Mouse (Mus musculus) hindbrain, postnatal 0 days (tissue): ENCODE measurements around the gene Tbc1d2b. TPM values are rescaled to one million over a fixed set of nuclear protein-coding genes. Genes with fewer than 3 reads are reported as not detected.

Source experiments
- ATAC-seq: fragments of 200-750 bp; cut with Nextera tagmentation; 2 replicates; pipeline ENCODE4 v1.8.0; 2017; ENCODE audit warnings: mild to moderate bottlenecking, moderate TSS enrichment, moderate library complexity
- DNase-seq: peaks from one replicate; pipeline ENCODE4 v3.0.0-alpha.2; 2015; ENCODE audit warnings: low spot score
- H3K27ac ChIP-seq: fragments of 300-500 bp; sonication (generic); 2 replicates; pipeline ENCODE4 v1.5.1; 2014; ENCODE audit warnings: mild to moderate bottlenecking
- H3K27me3 ChIP-seq: fragments of 300-500 bp; sonication (generic); 2 replicates; pipeline ENCODE4 v1.6.1; 2014; ENCODE audit warnings: low read length, mixed read lengths; ENCODE audit not compliant: insufficient read depth
- H3K36me3 ChIP-seq: fragments of 300-500 bp; sonication (generic); 2 replicates; pipeline ENCODE4 v1.6.1; 2014; ENCODE audit warnings: low read length, mixed read lengths; ENCODE audit not compliant: insufficient read depth
- H3K4me1 ChIP-seq: fragments of 300-500 bp; sonication (generic); 2 replicates; pipeline ENCODE4 v1.6.1; 2014; ENCODE audit warnings: antibody characterized with exemption, low read length, mixed read lengths; ENCODE audit not compliant: insufficient read depth
- H3K4me2 ChIP-seq: fragments of 300-500 bp; sonication (generic); 2 replicates; pipeline ENCODE4 v1.6.1; 2014; ENCODE audit warnings: low read depth, mild to moderate bottlenecking, low read length, moderate library complexity, mixed read lengths
- H3K4me3 ChIP-seq: fragments of 300-500 bp; sonication (generic); 2 replicates; pipeline ENCODE4 v1.5.1; 2014; ENCODE audit warnings: low read length
- H3K9ac ChIP-seq: fragments of 300-500 bp; sonication (generic); replicated peaks from 2 replicates; pipeline ENCODE4 v1.6.1; 2014; ENCODE audit warnings: mild to moderate bottlenecking, low read length, moderate library complexity, mixed read lengths
- H3K9me3 ChIP-seq: fragments of 300-500 bp; sonication (generic); 2 replicates; pipeline ENCODE4 v1.6.1; 2016; ENCODE audit warnings: low read length, mixed read lengths
- CTCF ChIP-seq: IDR thresholded peaks from 2 replicates; pipeline ENCODE4 v1.5.1; 2016; ENCODE audit warnings: antibody characterized with exemption, control low read depth, low read depth
- WGBS: fragments of 180-500 bp; shearing (Covaris S2); extraction: QIAGEN DNeasy Blood & Tissue Kit; methylation state at CpG from one replicate; pipeline ENCODE4 v1.1.7; 2014; 5-methylcytosine and 5-hydroxymethylcytosine counted together
- polyA plus RNA-seq: library from polyadenylated mRNA; unstranded; fragments of >200 nt; fragmentation: Nextera tagmentation; extraction: Ambion mirVana; gene quantifications from 2 replicates; pipeline ENCODE4 v1.2.1, GENCODE M21; 2015
- total RNA-seq: library from RNA; depleted of rRNA; stranded (reverse); fragments of >200 nt; gene quantifications from 2 replicates; pipeline ENCODE4 v1.2.3, GENCODE M21; 2014; rRNA removed

The Tbc1d2b gene
- total RNA-seq: 17.7 and 23.1 TPM in 2 replicates
- 3.8 and 4.1 TPM in 2 replicates for polyA plus RNA-seq

DNA sequence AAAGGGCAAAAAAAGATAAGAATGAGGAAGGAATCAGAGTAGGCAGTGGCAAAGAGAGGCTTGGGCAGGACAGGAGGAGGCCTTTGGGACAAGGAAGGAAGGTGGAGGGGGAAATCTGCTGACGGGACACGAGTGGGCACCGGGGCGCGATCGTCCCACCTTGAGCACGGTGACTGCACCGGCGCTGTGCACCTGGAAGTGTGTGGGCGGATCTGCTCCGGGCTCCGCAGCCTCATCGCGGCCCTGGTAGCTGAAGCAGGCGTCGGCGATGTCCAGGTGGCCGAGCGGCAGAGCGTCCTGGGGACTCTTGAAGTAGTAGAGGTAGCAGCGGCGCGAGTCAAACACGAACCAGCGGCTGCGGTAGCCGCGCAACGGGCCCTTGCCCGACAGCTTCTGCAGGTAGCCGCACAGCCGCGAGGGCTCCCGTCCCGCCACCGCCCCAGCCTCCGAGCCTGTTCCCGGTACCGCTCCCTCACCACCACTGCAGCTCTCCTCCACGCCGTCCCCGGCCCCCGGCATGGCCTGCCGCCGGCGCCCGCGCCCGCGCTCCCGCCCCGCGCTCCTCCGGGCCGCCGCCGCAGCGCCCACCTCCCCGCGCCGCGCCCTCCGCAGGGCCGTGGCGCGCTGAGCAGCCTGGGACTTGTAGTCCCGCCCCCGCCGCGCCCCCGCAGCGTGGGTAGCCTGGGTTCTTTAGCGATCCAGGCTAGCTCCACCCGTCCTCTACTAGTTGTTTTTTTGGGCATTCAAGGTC, at the start of gene Tbc1d2b:
Tbc1d2b (minus strand) TSS at position 612 of the 751 bp plus-strand sequence.
- Histone ChIP-seq H3K4me2 (peak within 1 kb of the TSS; percentile 97), H3K4me3 (peak within 1 kb of the TSS; percentile 70), H3K27me3 (no peaks in the 10 kb centered on the region), H3K9me3 (no peaks in the 10 kb centered on the region), H3K36me3 (no peaks in the 10 kb centered on the region), H3K4me1 (peaks cover 10% of the 10 kb centered on the region; the same call in 1 of the 2 replicates), H3K9ac (peak within 1 kb of the TSS; percentile 69), H3K27ac (peak within 1 kb of the TSS; percentile 37)
- peak; percentile 81 for DNase-seq
- TF ChIP-seq CTCF: no peak
- under 1% methylated on average over 72 of the region's 74 CpGs for WGBS
- peak; percentile 91 for ATAC-seq

DNA sequence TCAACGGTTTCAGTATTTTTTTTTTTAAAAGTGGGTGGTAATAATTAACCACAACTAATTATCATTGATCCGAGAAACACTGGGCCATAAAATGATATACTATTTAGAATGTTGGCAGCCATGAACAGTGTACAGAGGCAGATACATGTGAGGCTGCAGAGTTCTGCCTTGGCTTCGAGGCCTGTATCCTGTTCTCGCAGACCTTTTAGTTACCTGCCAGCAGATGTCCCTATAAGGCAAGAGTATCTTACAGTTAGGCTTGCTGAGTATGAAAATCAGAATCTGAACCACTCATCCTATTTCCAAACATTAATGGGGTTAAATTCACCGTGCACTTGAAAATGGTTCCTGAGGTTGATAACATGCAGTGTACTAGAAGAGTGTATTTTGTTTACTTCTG, 45.7 kb upstream of the Tbc1d2b start:
- H3K36me3 ChIP-seq: no peaks in the 10 kb centered on the region
- TF ChIP-seq CTCF: peak; percentile 69
- no peaks in the 10 kb centered on the region for H3K4me1 ChIP-seq
- H3K4me3 ChIP-seq: no peak overlapping the region
- ATAC-seq (peak; percentile 83), DNase-seq (peak; percentile 67)
- WGBS: 56% methylated on average over 5 of the region's 5 CpGs
- H3K4me2 ChIP-seq: no peak overlapping the region
- H3K9ac ChIP-seq: no peak overlapping the region
- H3K9me3 ChIP-seq: no peaks in the 10 kb centered on the region
- no peak overlapping the region for H3K27ac ChIP-seq
- H3K27me3 ChIP-seq: no peaks in the 10 kb centered on the region

DNA sequence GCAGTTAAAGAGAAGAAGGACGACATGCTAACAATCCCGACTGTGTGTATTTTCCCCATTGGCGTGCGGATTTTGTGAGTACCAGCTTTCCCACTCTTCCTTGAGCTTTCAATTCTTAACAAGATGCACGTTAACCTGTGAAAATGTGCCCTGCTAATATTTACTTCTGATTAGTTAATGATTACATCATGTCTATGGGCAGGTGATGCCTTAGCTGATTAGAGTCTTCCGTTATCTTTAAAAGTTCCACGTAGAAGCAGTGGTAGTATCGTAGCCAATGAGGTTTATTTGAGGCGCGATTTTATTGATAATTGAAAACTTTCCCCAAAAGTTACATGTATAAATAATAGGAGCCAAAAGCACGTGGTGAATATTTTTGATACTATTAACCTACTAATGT, 45.1 kb upstream of the Tbc1d2b start:
- ATAC-seq (no peak), DNase-seq (no peak)
- H3K9ac ChIP-seq: no peak overlapping the region
- no peaks in the 10 kb centered on the region for H3K9me3 ChIP-seq
- no peaks in the 10 kb centered on the region for H3K4me1 ChIP-seq
- 91% methylated on average over 11 of the region's 11 CpGs for WGBS
- no peaks in the 10 kb centered on the region for H3K27me3 ChIP-seq
- no peaks in the 10 kb centered on the region for H3K36me3 ChIP-seq
- no peak overlapping the region for H3K27ac ChIP-seq
- H3K4me3 ChIP-seq: no peak overlapping the region
- no peak for TF ChIP-seq CTCF
- no peak overlapping the region for H3K4me2 ChIP-seq

DNA sequence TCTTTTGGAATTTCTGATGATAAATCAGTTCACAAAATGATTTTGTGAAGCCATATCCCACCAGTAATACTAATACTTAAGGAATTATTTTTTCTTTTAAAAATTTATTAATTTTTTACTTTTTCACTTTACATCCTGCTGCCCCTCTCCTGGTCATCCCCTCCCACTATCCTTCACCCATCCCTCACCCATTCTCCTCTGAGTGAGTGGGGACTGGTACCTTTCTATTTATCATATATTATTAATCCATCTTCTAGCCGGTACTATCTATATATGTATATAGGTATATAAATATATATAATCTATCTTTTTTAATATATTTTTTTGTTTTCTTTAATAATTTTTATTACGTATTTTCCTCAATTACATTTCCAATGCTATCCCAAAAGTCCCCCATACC, 33.6 kb upstream of the Tbc1d2b start:
- H3K27me3 ChIP-seq: no peaks in the 10 kb centered on the region
- no peak for TF ChIP-seq CTCF
- 97% methylated on average over 2 of the region's 2 CpGs for WGBS
- H3K4me2 ChIP-seq: no peak overlapping the region
- no peak overlapping the region for H3K4me3 ChIP-seq
- no peaks in the 10 kb centered on the region for H3K9me3 ChIP-seq
- ATAC-seq (no peak), DNase-seq (no peak)
- no peak overlapping the region for H3K9ac ChIP-seq
- H3K4me1 ChIP-seq: no peaks in the 10 kb centered on the region
- no peak overlapping the region for H3K27ac ChIP-seq
- no peaks in the 10 kb centered on the region for H3K36me3 ChIP-seq

DNA sequence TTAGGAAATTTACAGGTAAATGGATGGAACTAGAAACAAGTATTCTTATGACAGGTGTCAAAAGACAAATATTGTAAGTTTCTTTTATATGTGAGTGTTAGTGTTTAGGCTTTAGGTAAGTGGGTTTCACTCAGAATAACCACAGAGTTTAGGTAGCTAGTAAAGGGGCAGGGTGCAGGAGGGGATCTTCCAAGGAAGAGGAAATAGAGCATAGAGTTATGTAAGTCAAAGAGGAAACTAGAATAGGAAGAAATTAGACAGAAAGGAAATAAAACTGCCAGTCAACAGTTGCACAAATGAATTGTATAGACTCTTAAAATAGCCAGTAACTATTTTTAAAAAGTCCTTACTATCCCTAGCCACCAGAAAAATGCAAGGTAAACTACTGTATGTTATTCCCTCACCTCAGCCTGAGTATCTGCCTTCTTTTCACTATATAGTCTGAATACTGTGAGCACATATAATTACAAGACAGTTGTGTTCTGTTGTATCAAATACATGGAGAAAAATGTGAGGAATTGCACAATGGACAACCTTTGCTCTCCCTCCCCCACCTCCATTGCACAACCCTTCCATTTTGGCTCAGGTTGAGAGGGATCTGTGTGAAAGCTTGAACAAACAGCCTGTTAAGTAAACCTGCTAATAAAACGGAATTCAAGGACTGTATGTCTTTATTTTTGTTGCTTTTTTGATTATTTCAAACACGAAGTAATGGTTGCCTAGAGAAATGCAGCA, 32.7 kb upstream of the Tbc1d2b start:
- Histone ChIP-seq H3K4me1 (no peaks in the 10 kb centered on the region), H3K27ac (no peak overlapping the region), H3K9ac (no peak overlapping the region), H3K27me3 (no peaks in the 10 kb centered on the region), H3K4me2 (no peak overlapping the region), H3K4me3 (no peak overlapping the region), H3K9me3 (no peaks in the 10 kb centered on the region), H3K36me3 (no peaks in the 10 kb centered on the region)
- TF ChIP-seq CTCF: no peak
- DNase-seq (no peak), ATAC-seq (no peak)
- 72% methylated on average over 2 of the region's 2 CpGs for WGBS

DNA sequence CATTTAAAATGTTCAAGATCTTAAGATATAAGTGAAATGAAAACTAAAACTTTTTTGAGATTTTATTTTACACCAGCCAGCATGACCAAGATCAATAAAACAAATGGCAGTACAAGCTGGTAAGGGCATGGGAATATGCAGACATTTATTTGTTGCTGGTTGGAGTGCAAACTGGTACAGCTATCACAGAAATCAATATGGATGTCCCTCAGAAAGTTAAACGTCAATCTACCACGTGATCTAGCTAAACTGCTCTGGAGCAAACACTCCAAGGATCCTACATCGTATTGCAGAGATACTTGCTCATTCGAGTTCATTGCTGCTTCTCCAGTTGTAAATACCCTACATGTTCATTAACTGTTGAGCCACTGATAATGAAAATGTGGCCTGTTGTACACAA, 32.1 kb upstream of the Tbc1d2b start:
- TF ChIP-seq CTCF: no peak
- 86% methylated on average over 4 of the region's 4 CpGs for WGBS
- Histone ChIP-seq H3K36me3 (no peaks in the 10 kb centered on the region), H3K27me3 (no peaks in the 10 kb centered on the region), H3K9me3 (no peaks in the 10 kb centered on the region), H3K4me3 (no peak overlapping the region), H3K4me2 (no peak overlapping the region), H3K9ac (no peak overlapping the region), H3K4me1 (no peaks in the 10 kb centered on the region), H3K27ac (no peak overlapping the region)
- no peak for ATAC-seq
- no peak for DNase-seq
